Mouse (Mus musculus) CH12.LX (cell line): ENCODE data around the gene Shmt2.

Source experiments
- E2F4 ChIP-seq: IDR thresholded peaks from 2 replicates; pipeline ENCODE4 v1.6.1; 2011; ENCODE audit warnings: low read depth, low read length, improper control_type of control experiment; ENCODE audit not compliant: insufficient replicate concordance
- ELF1 ChIP-seq: IDR thresholded peaks from 2 replicates; pipeline ENCODE4 v1.6.1; 2014; ENCODE audit warnings: low read depth, mild to moderate bottlenecking, inconsistent platforms, low read length, improper control_type of control experiment
- GABPA ChIP-seq: IDR thresholded peaks from 2 replicates; pipeline ENCODE4 v1.6.1; 2012; ENCODE audit warnings: low read depth, low read length, improper control_type of control experiment, inconsistent platforms; ENCODE audit not compliant: insufficient replicate concordance
- HCFC1 ChIP-seq: IDR thresholded peaks from 2 replicates; pipeline ENCODE4 v1.6.1; 2012; ENCODE audit warnings: low read depth, mild to moderate bottlenecking, inconsistent platforms, low read length, improper control_type of control experiment
- MEF2A ChIP-seq: IDR thresholded peaks from 2 replicates; pipeline ENCODE4 v1.6.1; 2014; ENCODE audit warnings: low read depth, mild to moderate bottlenecking, inconsistent platforms, low read length, improper control_type of control experiment, borderline replicate concordance
- POLR2A ChIP-seq: IDR thresholded peaks from 2 replicates; pipeline ENCODE4 v1.6.1; 2011; ENCODE audit warnings: low read depth, mild to moderate bottlenecking, improper control_type of control experiment, low read length
- POLR2AphosphoS2 ChIP-seq: IDR thresholded peaks from 2 replicates; pipeline ENCODE4 v1.6.1; 2011; ENCODE audit warnings: low read depth, low read length, improper control_type of control experiment
- SIN3A ChIP-seq: IDR thresholded peaks from 2 replicates; pipeline ENCODE4 v1.6.1; 2012; ENCODE audit warnings: low read length, improper control_type of control experiment, inconsistent platforms

- no peak for TF ChIP-seq POLR2A
- TF ChIP-seq E2F4: no peak
- TF ChIP-seq GABPA: no peak
- TF ChIP-seq POLR2AphosphoS2: no peak
- TF ChIP-seq SIN3A: no peak
- no peak for TF ChIP-seq MEF2A
- TF ChIP-seq HCFC1: no peak
- no peak for TF ChIP-seq ELF1
Measured at GRCm38 (mm10) chr10:127519041-127519701, 3.1 kb downstream of the Shmt2 start.
